Mouse (Mus musculus) liver, adult 2 months (tissue): ENCODE data around the gene Trim17. TPM values are rescaled to one million over a fixed set of nuclear protein-coding genes. Genes with fewer than 3 reads are reported as not detected.

Experiments
- DNase-seq: peaks from one replicate; pipeline ENCODE4 v3.0.0-alpha.2; 2011; ENCODE audit warnings: low read depth, low spot score; ENCODE audit errors: extremely low read depth
- H3K27ac ChIP-seq: fragments of 200-500 bp; replicated peaks from 2 replicates; pipeline ENCODE4 v1.5.1; 2012; ENCODE audit warnings: low read depth, mild to moderate bottlenecking, control low read depth, inconsistent platforms, low read length; ENCODE audit not compliant: insufficient read depth
- H3K27me3 ChIP-seq: fragments of 200-500 bp; 2 replicates; pipeline ENCODE4 v1.6.1; 2012; ENCODE audit warnings: mild to moderate bottlenecking, moderate library complexity, low read length, inconsistent platforms; ENCODE audit not compliant: control insufficient read depth, insufficient read depth
- H3K36me3 ChIP-seq: fragments of 200-500 bp; 2 replicates; pipeline ENCODE4 v1.6.1; 2012; ENCODE audit warnings: low read length, inconsistent platforms; ENCODE audit not compliant: control insufficient read depth, insufficient read depth
- H3K4me1 ChIP-seq: fragments of 200-500 bp; 2 replicates; pipeline ENCODE4 v1.6.1; 2011; ENCODE audit warnings: low read length; ENCODE audit not compliant: control insufficient read depth, insufficient read depth
- H3K4me3 ChIP-seq: fragments of 200-500 bp; 2 replicates; pipeline ENCODE4 v1.5.1; 2011; ENCODE audit warnings: low read depth, mild to moderate bottlenecking, control low read depth, low read length, moderate library complexity; ENCODE audit not compliant: insufficient read depth
- H3K79me2 ChIP-seq: fragments of 200-500 bp; 2 replicates; pipeline ENCODE4 v1.6.1; 2012; ENCODE audit warnings: inconsistent platforms, mild to moderate bottlenecking, low read length, moderate library complexity; ENCODE audit not compliant: control insufficient read depth, insufficient read depth
- H3K9ac ChIP-seq: fragments of 200-500 bp; 2 replicates; pipeline ENCODE4 v1.6.1; 2012; ENCODE audit warnings: low read depth, mild to moderate bottlenecking, control low read depth, inconsistent platforms, low read length
- CTCF ChIP-seq: fragments of 200-500 bp; IDR thresholded peaks from 2 replicates; pipeline ENCODE4 v1.5.1; 2011; ENCODE audit warnings: low read depth, low read length, control low read depth
- POLR2A ChIP-seq: fragments of 200-500 bp; IDR thresholded peaks from 2 replicates; pipeline ENCODE4 v1.6.1; 2011; ENCODE audit warnings: low read length, control low read depth; ENCODE audit not compliant: insufficient read depth; ENCODE audit errors: extremely low read depth
- WGBS: fragments of 180-500 bp; shearing (Covaris S2); methylation state at CpG from one replicate; pipeline ENCODE4 v1.1.7; 2018; 5-methylcytosine and 5-hydroxymethylcytosine counted together
- polyA plus RNA-seq: library from polyadenylated mRNA; depleted of rRNA; stranded (reverse); fragments of >200 nt; gene quantifications from 2 replicates; pipeline ENCODE4 v1.2.3, GENCODE M21; 2012
- total RNA-seq: library from RNA; depleted of rRNA; stranded (reverse); fragments of >200 nt; gene quantifications from 2 replicates; pipeline ENCODE4 v1.2.3, GENCODE M21; 2014

Gene Trim17
- total and polyA plus RNA-seq, 2 experiments: under 0.01 to 0.04 TPM

DNA sequence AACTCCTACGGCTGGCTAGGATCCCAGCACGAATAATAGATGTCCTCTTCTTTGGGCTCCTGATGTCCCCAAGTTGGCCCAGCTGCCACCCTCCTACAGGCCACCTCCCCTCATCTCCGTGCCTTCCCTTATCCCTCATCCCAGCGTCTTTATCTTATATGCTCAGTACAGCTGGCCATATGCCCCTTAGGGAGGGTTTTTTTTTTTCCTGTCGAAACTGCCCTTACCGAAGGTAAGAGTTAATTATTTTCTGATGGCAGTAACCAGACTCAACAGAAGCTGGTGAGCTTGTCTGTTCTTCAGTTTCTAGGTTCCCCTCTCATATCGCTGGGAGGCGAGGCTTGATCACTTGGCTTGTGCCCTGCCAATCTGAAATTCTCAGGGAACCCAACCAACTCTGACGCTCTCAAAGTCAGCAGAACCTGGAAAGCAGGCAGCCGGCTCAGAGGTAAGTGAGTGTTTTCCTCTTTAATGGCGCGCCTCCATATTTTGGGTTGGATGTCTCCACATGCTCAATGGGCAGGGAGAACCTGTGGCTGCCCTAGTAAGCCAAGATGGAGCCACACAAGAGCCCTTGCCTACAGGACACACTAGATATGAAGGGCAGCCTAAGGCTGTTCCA is 36.6 kb upstream of the Trim17 start, which contains the start of gene Btnl10:
Gene Btnl10, plus strand, starts transcription at position 164 of the 622 bp plus-strand sequence.
- DNase-seq: no peak
- Histone ChIP-seq H3K27ac (no peak within 1 kb of the TSS), H3K4me1 (no peaks in the 10 kb centered on the region), H3K36me3 (no peaks in the 10 kb centered on the region), H3K27me3 (no peaks in the 10 kb centered on the region), H3K4me3 (no peak within 1 kb of the TSS), H3K79me2 (no peaks in the 10 kb centered on the region), H3K9ac (no peak within 1 kb of the TSS)
- TF ChIP-seq POLR2A (no peak), CTCF (no peak)
- 76% methylated on average over 12 of the region's 12 CpGs for WGBS

DNA sequence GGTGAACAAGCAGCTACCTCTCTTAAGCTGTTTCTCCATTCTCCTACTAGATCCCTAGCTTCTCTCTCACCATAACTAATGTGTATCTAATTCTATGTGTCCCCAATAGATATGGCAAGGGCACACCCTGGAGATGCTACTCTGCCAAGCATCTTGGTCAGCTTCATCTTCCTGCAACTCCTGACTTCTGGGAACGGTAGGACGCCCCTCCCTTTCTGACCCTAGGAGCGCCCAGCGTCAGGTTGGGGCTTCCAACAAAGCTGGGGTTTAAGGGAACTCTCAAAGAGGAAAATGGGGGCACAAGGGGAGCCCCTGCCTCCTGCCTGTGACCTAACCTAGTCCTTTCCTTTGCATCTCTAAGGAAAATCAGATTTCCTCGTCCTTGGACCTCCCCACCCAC is 35.7 kb upstream of the Trim17 start:
- TF ChIP-seq POLR2A: no peak
- TF ChIP-seq CTCF: no peak
- H3K27ac ChIP-seq: no peak overlapping the region
- no peaks in the 10 kb centered on the region for H3K27me3 ChIP-seq
- H3K4me3 ChIP-seq: no peak overlapping the region
- H3K4me1 ChIP-seq: no peaks in the 10 kb centered on the region
- DNase-seq: no peak
- no peaks in the 10 kb centered on the region for H3K79me2 ChIP-seq
- H3K9ac ChIP-seq: no peak overlapping the region
- no peaks in the 10 kb centered on the region for H3K36me3 ChIP-seq
- 70% methylated on average over 5 of the region's 5 CpGs for WGBS

DNA sequence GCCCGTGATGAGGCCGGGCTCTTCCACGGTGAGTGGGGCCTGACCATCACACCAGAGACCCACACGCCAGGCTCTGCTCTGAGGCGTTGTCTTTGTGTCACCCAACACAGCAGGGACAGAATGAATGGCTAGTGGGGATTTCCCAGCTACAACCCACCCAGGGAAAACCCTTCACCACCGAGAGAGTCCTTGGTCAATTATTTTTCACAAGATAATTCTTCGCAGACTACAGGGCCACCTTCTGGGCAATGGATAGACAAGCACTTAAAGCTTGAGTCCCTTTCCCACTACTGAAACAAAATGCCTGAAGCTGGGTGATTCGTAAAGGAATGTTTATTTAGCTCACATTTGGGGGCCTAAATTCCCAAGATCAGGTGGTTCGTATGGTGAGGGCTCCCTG is 32.1 kb upstream of the Trim17 start:
- 83% methylated on average over 9 of the region's 9 CpGs for WGBS
- no peak for DNase-seq
- TF ChIP-seq CTCF (no peak), POLR2A (no peak)
- Histone ChIP-seq H3K4me3 (no peak overlapping the region), H3K9ac (no peak overlapping the region), H3K36me3 (no peaks in the 10 kb centered on the region), H3K79me2 (no peaks in the 10 kb centered on the region), H3K27me3 (no peaks in the 10 kb centered on the region), H3K4me1 (peaks cover 7% of the 10 kb centered on the region), H3K27ac (no peak overlapping the region)

DNA sequence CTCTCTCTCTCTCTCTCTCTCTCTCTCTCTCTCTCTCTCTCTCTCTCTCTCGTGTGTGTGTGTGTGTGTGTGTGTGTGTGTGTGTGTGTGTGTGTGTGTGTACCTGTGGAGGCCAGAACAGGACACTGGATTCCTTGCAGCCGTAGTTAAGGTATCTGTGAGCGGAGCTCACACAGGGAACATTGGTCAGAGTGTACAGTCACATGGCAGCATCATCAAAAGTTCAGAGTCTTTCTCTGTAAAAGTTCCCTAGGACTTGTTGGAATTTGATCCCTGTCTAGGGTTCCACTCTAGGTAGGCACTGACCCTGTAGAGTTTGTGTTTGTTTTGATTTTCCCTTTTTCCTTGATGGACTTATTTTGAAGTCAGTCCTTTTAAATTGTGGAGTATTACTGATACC is 27.8 kb upstream of the Trim17 start:
- 10% methylated on average over 2 of the region's 3 CpGs for WGBS
- H3K79me2 ChIP-seq: no peaks in the 10 kb centered on the region
- peak overlapping the region; percentile 82 for H3K27ac ChIP-seq
- DNase-seq: peak; percentile 97
- TF ChIP-seq POLR2A: no peak
- no peak for TF ChIP-seq CTCF
- H3K4me3 ChIP-seq: no peak overlapping the region
- no peaks in the 10 kb centered on the region for H3K27me3 ChIP-seq
- H3K36me3 ChIP-seq: no peaks in the 10 kb centered on the region
- H3K9ac ChIP-seq: no peak overlapping the region
- peaks cover 8% of the 10 kb centered on the region for H3K4me1 ChIP-seq

DNA sequence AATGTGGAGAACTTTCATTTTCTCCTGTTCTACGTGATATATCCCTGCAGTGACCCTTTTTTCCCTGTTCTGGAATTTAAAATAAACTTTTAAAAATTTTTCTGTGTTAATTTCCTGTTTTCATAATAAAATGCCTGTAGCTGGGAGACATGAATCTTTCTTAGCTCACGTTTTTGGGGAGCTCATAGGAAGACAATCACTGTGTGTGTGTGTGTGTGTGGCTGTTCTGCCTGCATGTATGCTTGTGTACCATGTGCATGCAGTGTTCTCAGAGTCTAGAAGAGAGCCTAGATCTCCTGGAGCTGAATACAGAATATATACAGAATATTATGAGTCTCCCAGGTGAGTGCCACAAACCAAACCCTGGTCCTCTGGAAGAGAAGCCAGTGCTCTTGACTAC is 27.4 kb upstream of the Trim17 start:
- H3K4me3 ChIP-seq: no peak overlapping the region
- peaks cover 2% of the 10 kb centered on the region; the same call in 1 of the 2 replicates for H3K36me3 ChIP-seq
- H3K9ac ChIP-seq: no peak overlapping the region
- no peaks in the 10 kb centered on the region for H3K27me3 ChIP-seq
- H3K4me1 ChIP-seq: peaks cover 8% of the 10 kb centered on the region
- no peak for DNase-seq
- 14% methylated on average over 2 of the region's 2 CpGs for WGBS
- H3K27ac ChIP-seq: peak overlapping the region; percentile 80
- H3K79me2 ChIP-seq: no peaks in the 10 kb centered on the region
- TF ChIP-seq CTCF (no peak), POLR2A (no peak)

DNA sequence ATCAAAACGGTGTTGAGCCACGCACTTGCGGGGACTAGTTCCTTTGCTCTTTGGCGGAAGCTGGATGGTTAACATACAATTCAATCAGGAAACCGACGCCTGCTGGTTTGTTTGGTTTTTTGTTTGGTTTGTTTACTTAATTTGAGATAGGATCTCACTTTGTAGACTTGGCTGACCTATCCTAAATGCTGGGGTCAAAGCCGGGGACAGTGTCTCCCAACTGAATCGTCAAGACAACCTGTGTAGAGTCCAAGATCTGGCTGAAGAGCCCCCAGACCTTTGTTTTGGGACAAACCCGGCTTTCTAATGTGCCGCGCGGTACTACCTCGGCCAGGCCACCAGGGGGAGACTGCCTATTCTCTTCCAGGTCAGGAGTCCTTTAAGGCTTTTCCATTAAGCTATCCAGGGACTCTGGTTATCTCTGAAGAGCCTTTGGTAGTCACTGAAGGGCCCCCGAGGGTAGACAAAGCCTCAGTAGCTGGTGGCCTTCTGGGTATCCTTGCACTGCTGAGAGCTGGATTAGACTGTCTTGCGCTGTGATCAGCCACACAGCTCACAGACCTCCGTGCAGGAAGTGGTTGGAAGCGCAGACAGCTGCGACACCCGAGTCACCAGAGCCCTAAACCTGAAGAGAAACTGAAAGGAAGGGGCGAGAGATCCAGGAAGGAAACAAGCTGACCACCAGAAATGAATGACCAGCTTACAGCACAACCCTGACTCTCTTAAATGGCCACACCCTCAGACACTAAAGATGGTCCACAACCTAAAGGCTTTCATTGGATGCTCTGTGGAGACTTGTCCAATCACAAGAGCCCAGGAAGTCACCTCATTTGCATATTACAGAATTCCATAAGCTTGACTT is 26.5 kb upstream of the Trim17 start:
- TF ChIP-seq CTCF (peak; percentile 79), POLR2A (no peak)

More for the DNA sequence above, 26.5 kb upstream of the Trim17 start:
- Histone ChIP-seq H3K9ac (peak overlapping the region; percentile 60), H3K4me3 (peak overlapping the region; percentile 8), H3K4me1 (peaks cover 8% of the 10 kb centered on the region), H3K36me3 (peaks cover 6% of the 10 kb centered on the region; the same call in 1 of the 2 replicates), H3K27me3 (no peaks in the 10 kb centered on the region), H3K79me2 (no peaks in the 10 kb centered on the region), H3K27ac (peak overlapping the region; percentile 83)
- WGBS: 11% methylated on average over 20 of the region's 20 CpGs
- peak; percentile 89 for DNase-seq
